Mouse (Mus musculus) MEL (cell line): ENCODE measurements at regions not wholly inside any gene's neighbourhood (a gene's known extent, or its start where the extent isn't known, plus 50 kb on each side); places are given as distances from the start of the nearest gene placed in this dataset.

ENCODE experiments used
- DNase-seq: peaks from one replicate; pipeline ENCODE4 v3.0.0; 2011; ENCODE audit warnings: low read depth, low spot score
- H3K27ac ChIP-seq: 2 replicates; pipeline ENCODE4 v1.5.1; 2012; ENCODE audit warnings: low read depth, mild to moderate bottlenecking, control low read depth, low read length, moderate library complexity; ENCODE audit not compliant: control insufficient read depth
- H3K27me3 ChIP-seq, 2 experiments: fragments of 150-350 bp in 1 of 2; sonication (generic) in 1 of 2; 2 replicates each; pipeline ENCODE4 v1.6.1; 2012; ENCODE audit warnings: low read length in 2 of 2, mild to moderate bottlenecking in 2 of 2, improper control_type of control experiment in 1 of 2, moderate library complexity in 1 of 2; ENCODE audit not compliant: insufficient read depth in 2 of 2, control insufficient read depth in 1 of 2
- H3K36me3 ChIP-seq, 2 experiments: 2 replicates each; pipeline ENCODE4 v1.6.1; 2012 to 2014; ENCODE audit warnings: low read length in 2 of 2, improper control_type of control experiment in 1 of 2, inconsistent platforms in 1 of 2, mild to moderate bottlenecking in 1 of 2; ENCODE audit not compliant: insufficient read depth in 2 of 2, control insufficient read depth in 1 of 2
- H3K4me1 ChIP-seq, 2 experiments: fragments of 150-350 bp in 1 of 2; sonication (generic) in 1 of 2; 2 replicates each; pipeline ENCODE4 v1.6.1; 2012; ENCODE audit warnings: low read length in 2 of 2, improper control_type of control experiment in 1 of 2, mild to moderate bottlenecking in 1 of 2; ENCODE audit not compliant: insufficient read depth in 2 of 2, control insufficient read depth in 1 of 2
- H3K4me3 ChIP-seq, 2 experiments: fragments of 150-350 bp in 1 of 2; sonication (generic) in 1 of 2; 2 replicates each; pipeline ENCODE4 v1.5.1; 2012; ENCODE audit warnings: low read depth in 2 of 2, low read length in 2 of 2, mild to moderate bottlenecking in 2 of 2, moderate library complexity in 2 of 2, control low read depth in 1 of 2, improper control_type of control experiment in 1 of 2; ENCODE audit not compliant: control insufficient read depth in 1 of 2, insufficient read depth in 1 of 2
- H3K79me2 ChIP-seq: 2 replicates; pipeline ENCODE4 v1.6.1; 2012; ENCODE audit warnings: mild to moderate bottlenecking, low read length, moderate library complexity; ENCODE audit not compliant: control insufficient read depth, poor library complexity, insufficient read depth
- H3K9ac ChIP-seq: 2 replicates; pipeline ENCODE4 v1.6.1; 2012; ENCODE audit warnings: low read depth, mild to moderate bottlenecking, control low read depth, low read length, moderate library complexity; ENCODE audit not compliant: control insufficient read depth, poor library complexity, severe bottlenecking
- H3K9me3 ChIP-seq: fragments of 150-350 bp; sonication (generic); replicated peaks from 2 replicates; pipeline ENCODE4 v1.6.1; 2012; ENCODE audit warnings: mild to moderate bottlenecking, low read length, improper control_type of control experiment, moderate library complexity; ENCODE audit not compliant: insufficient read depth
- CHD1 ChIP-seq: IDR thresholded peaks from 2 replicates; pipeline ENCODE4 v1.6.1; 2012; ENCODE audit warnings: low read depth, mild to moderate bottlenecking, inconsistent platforms, low read length, improper control_type of control experiment
- CHD2 ChIP-seq: IDR thresholded peaks from 2 replicates; pipeline ENCODE4 v1.6.1; 2011; ENCODE audit warnings: low read length, improper control_type of control experiment
- E2F4 ChIP-seq: IDR thresholded peaks from 2 replicates; pipeline ENCODE4 v1.6.1; 2011; ENCODE audit warnings: low read depth, low read length, improper control_type of control experiment, borderline replicate concordance
- ELF1 ChIP-seq: IDR thresholded peaks from 2 replicates; pipeline ENCODE4 v1.6.1; 2014; ENCODE audit warnings: low read depth, mild to moderate bottlenecking, inconsistent platforms, low read length, improper control_type of control experiment, moderate library complexity
- GABPA ChIP-seq: IDR thresholded peaks from 2 replicates; pipeline ENCODE4 v1.6.1; 2012; ENCODE audit warnings: low read depth, mild to moderate bottlenecking, inconsistent platforms, low read length, improper control_type of control experiment, moderate library complexity
- GATA1 ChIP-seq: IDR thresholded peaks from 2 replicates; pipeline ENCODE4 v1.6.1; 2011; ENCODE audit warnings: low read depth, low read length, improper control_type of control experiment
- MAFK ChIP-seq: IDR thresholded peaks from 2 replicates; pipeline ENCODE4 v1.6.1; 2011; ENCODE audit warnings: low read depth, mild to moderate bottlenecking, low read length, improper control_type of control experiment, borderline replicate concordance
- MAZ ChIP-seq: IDR thresholded peaks from 2 replicates; pipeline ENCODE4 v1.6.1; 2012; ENCODE audit warnings: low read depth, mild to moderate bottlenecking, inconsistent platforms, low read length, improper control_type of control experiment
- MEF2A ChIP-seq: IDR thresholded peaks from 2 replicates; pipeline ENCODE4 v1.6.1; 2014; ENCODE audit warnings: low read depth, mild to moderate bottlenecking, inconsistent platforms, low read length, improper control_type of control experiment; ENCODE audit not compliant: poor library complexity, insufficient replicate concordance, severe bottlenecking; ENCODE audit errors: extremely low read depth
- MYC ChIP-seq: IDR thresholded peaks from 2 replicates; pipeline ENCODE4 v1.6.1; 2011; ENCODE audit warnings: low read depth, mild to moderate bottlenecking, low read length, improper control_type of control experiment, moderate library complexity
- NRF1 ChIP-seq: IDR thresholded peaks from 2 replicates; pipeline ENCODE4 v1.6.1; 2014; ENCODE audit warnings: low read depth, mild to moderate bottlenecking, inconsistent platforms, low read length, improper control_type of control experiment, moderate library complexity; ENCODE audit not compliant: poor library complexity, insufficient read depth, severe bottlenecking
- POLR2A ChIP-seq, 2 experiments: IDR thresholded peaks; 2 replicates each; pipeline ENCODE4 v1.6.1; 2011 to 2012; ENCODE audit warnings: low read length in 2 of 2, mild to moderate bottlenecking in 2 of 2, control low read depth in 1 of 2, improper control_type of control experiment in 1 of 2, low read depth in 1 of 2, moderate library complexity in 1 of 2; ENCODE audit not compliant: control insufficient read depth in 1 of 2, insufficient read depth in 1 of 2, poor library complexity in 1 of 2
- POLR2AphosphoS2 ChIP-seq: IDR thresholded peaks from 2 replicates; pipeline ENCODE4 v1.6.1; 2011; ENCODE audit warnings: low read length, improper control_type of control experiment
- RCOR1 ChIP-seq: IDR thresholded peaks from 2 replicates; pipeline ENCODE4 v1.6.1; 2012; ENCODE audit warnings: low read depth, mild to moderate bottlenecking, inconsistent platforms, low read length, improper control_type of control experiment
- SIN3A ChIP-seq: IDR thresholded peaks from 2 replicates; pipeline ENCODE4 v1.6.1; 2012; ENCODE audit warnings: low read length, improper control_type of control experiment, inconsistent platforms
- TAL1 ChIP-seq: IDR thresholded peaks from 2 replicates; pipeline ENCODE4 v1.6.1; 2012; ENCODE audit warnings: mild to moderate bottlenecking, inconsistent platforms, low read length, moderate library complexity, mixed read lengths
- TBP ChIP-seq: IDR thresholded peaks from 2 replicates; pipeline ENCODE4 v1.8.0; 2011; ENCODE audit warnings: low read depth, low read length, improper control_type of control experiment
- UBTF ChIP-seq: IDR thresholded peaks from 2 replicates; pipeline ENCODE4 v1.6.1; 2012; ENCODE audit warnings: low read depth, mild to moderate bottlenecking, inconsistent platforms, low read length, improper control_type of control experiment, moderate library complexity, borderline replicate concordance; ENCODE audit not compliant: insufficient read depth
- USF1 ChIP-seq: IDR thresholded peaks from 2 replicates; pipeline ENCODE4 v1.6.1; 2014; ENCODE audit warnings: low read depth, mild to moderate bottlenecking, inconsistent platforms, low read length, improper control_type of control experiment, moderate library complexity
- USF2 ChIP-seq, 2 experiments: IDR thresholded peaks; 2 replicates each; pipeline ENCODE4 v1.6.1; 2011 to 2012; ENCODE audit warnings: improper control_type of control experiment in 2 of 2, low read length in 2 of 2, borderline replicate concordance in 1 of 2, inconsistent platforms in 1 of 2, low read depth in 1 of 2, mild to moderate bottlenecking in 1 of 2; ENCODE audit not compliant: insufficient read depth in 1 of 2

DNA sequence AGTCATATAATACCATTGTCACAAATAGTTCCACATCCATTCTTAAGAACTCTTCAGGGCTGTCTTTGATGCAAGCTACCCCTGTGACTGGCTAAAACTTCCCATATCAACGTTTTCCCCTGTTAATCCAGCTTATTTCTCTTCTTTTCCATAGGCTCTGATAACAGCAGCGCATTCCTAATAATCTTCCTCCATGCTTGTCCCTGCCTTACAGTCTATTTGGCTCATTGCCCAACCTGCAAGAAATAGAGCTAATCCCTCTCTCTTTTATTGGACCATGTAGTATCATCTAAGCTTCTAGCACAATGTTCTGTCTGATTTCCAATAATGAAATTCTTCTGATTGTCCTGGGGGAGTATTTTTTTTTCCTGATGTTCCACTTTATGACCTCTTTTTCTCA lies 573.1 kb downstream of the Lmo7 start:
- no peak overlapping the region for H3K27ac ChIP-seq
- H3K27me3 ChIP-seq: no peaks in the 10 kb centered on the region
- no peaks in the 10 kb centered on the region for H3K4me1 ChIP-seq
- no peaks in the 10 kb centered on the region for H3K79me2 ChIP-seq
- TF ChIP-seq MAZ: no peak
- no peak for TF ChIP-seq POLR2A (IDR thresholded peaks at IDR 0.05; ENCODE audit: control insufficient read depth in 1 of 2, insufficient read depth in 1 of 2, low read depth in 1 of 2, low read length in 2 of 2, poor library complexity in 1 of 2)
- no peak overlapping the region for H3K4me3 ChIP-seq
- no peak for DNase-seq
- H3K9me3 ChIP-seq: no peaks in the 10 kb centered on the region
- H3K36me3 ChIP-seq: no peaks in the 10 kb centered on the region
- no peak overlapping the region for H3K9ac ChIP-seq

DNA sequence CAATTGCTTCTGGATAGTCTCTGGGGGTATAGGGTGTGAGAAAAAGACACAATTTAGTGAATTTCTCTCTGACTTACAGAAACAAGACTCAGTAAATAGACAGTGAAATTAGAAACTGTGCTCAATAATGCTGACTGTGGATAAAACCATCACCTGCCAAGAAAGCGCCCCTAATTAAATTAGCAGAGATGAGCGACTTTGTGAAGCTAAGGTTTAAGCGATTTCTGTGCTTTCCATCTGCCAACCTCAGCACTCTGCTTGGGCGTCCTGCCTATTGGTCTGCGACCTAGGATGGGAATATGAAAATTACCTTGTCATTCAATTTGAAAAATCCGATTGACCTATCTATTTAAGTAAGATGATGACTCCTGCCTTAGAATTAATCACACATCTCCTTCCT lies 570.5 kb downstream of the Lmo7 start:
- no peak overlapping the region for H3K9ac ChIP-seq
- TF ChIP-seq CHD2: no peak
- no peak for TF ChIP-seq E2F4
- no peak overlapping the region for H3K27ac ChIP-seq
- no peak overlapping the region for H3K4me3 ChIP-seq
- no peaks in the 10 kb centered on the region for H3K4me1 ChIP-seq
- DNase-seq: no peak
- no peaks in the 10 kb centered on the region for H3K27me3 ChIP-seq
- H3K9me3 ChIP-seq: no peaks in the 10 kb centered on the region
- no peaks in the 10 kb centered on the region for H3K79me2 ChIP-seq
- H3K36me3 ChIP-seq: no peaks in the 10 kb centered on the region

DNA sequence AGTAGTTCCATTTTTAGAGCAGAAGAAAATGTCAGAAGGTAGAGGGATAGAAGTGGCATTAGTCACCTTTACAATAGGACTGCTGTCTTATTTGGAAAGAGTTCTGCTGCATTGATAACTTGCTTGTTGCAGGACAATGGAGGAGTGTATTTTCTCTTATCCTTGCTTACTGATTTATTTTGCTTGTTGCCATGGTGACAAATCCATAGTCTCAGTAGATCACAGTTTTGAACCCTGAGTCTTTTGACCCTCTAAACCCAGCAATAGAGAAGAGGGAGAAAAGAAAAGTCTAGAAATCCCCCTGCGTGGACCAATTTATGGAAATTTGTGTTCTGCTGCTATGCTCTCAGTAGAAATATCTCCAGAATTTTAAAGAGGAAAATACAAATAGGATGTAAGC lies 561.6 kb downstream of the Lmo7 start:
- H3K9ac ChIP-seq: no peak overlapping the region
- no peaks in the 10 kb centered on the region for H3K27me3 ChIP-seq
- no peak overlapping the region for H3K4me3 ChIP-seq
- H3K9me3 ChIP-seq: no peaks in the 10 kb centered on the region
- DNase-seq: no peak
- H3K79me2 ChIP-seq: no peaks in the 10 kb centered on the region
- H3K36me3 ChIP-seq: no peaks in the 10 kb centered on the region
- TF ChIP-seq NRF1: no peak
- no peak for TF ChIP-seq CHD1
- TF ChIP-seq RCOR1: no peak
- no peak for TF ChIP-seq MYC
- no peak for TF ChIP-seq SIN3A
- no peak for TF ChIP-seq USF1
- no peak for TF ChIP-seq POLR2A (IDR thresholded peaks at IDR 0.05; ENCODE audit: control insufficient read depth in 1 of 2, insufficient read depth in 1 of 2, low read depth in 1 of 2, low read length in 2 of 2, poor library complexity in 1 of 2)
- no peak for TF ChIP-seq GATA1
- no peak for TF ChIP-seq ELF1
- TF ChIP-seq USF2 (IDR thresholded peaks at IDR 0.05; ENCODE audit: borderline replicate concordance in 1 of 2, insufficient read depth in 1 of 2, low read depth in 1 of 2, low read length in 2 of 2): no peak
- TF ChIP-seq POLR2AphosphoS2: no peak
- no peak for TF ChIP-seq MEF2A
- TF ChIP-seq GABPA: no peak
- no peak for TF ChIP-seq MAFK
- no peak for TF ChIP-seq TAL1
- no peak for TF ChIP-seq TBP
- TF ChIP-seq UBTF: no peak
- no peak overlapping the region for H3K27ac ChIP-seq
- no peaks in the 10 kb centered on the region for H3K4me1 ChIP-seq
